Mouse (Mus musculus): Measurements from ENCODE around the gene Magi1.

GRCm38 (mm10) chr6:93893956-93894355 is 389.8 kb downstream of the Magi1 start:
- TF ChIP-seq POLR2A (IDR thresholded peaks at IDR 0.05; ENCODE audit: extremely low read depth, insufficient read depth, low read length): no peak
- no peak for TF ChIP-seq CTCF (IDR thresholded peaks at IDR 0.05; ENCODE audit: low read depth, low read length)
